Mouse (Mus musculus): Measurements from ENCODE around the gene Fabp1. TPM values are rescaled to one million over a fixed set of nuclear protein-coding genes. Genes with fewer than 3 reads are reported as not detected.
A peak's percentile ranks its signal among the peaks of the same experiment; 100 is the strongest.

The Fabp1 gene
- polyA plus RNA-seq, 1 experiment from 2014 or later, result not detected

DNA sequence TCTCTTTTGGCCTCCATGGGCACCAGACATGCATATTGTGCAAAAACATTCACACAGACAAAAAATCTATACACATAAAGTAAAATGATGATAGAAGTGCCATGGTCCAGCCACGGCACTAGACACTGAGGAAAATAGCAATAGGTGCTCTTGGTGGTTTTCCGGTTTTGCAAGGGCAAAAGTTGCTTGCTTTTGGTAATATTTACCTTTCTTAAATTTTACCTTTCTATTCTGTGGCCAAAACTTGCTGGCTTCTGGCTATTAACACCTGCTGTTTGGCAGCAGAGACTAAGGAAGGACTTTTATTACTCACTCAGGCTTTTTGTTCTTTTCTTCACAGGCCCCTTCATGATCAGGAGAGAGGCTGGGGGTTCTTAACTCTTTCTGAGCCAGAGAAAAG, 9.1 kb upstream of the Fabp1 start:
- DNase-seq (ENCODE audit: low spot score), result no peak
- Histone ChIP-seq H3K9me3 (replicated peaks) (no peaks in the 10 kb centered on the region), H3K36me3 (no peaks in the 10 kb centered on the region), H3K4me1 (0 out of 2 replicates have a peak, but pooled peaks cover 6% of the 10 kb centered on the region), H3K27me3 (ENCODE audit: low read depth, poor library complexity, severe bottlenecking) (no peaks in the 10 kb centered on the region), H3K27ac (no peak overlapping the region), H3K4me3 (no peak overlapping the region)
- 81% methylated on average over 2 of the region's 2 CpGs for WGBS

GRCm38 (mm10) chr6:71193151-71193740, 6.4 kb upstream of the Fabp1 start:
- no peaks in the 10 kb centered on the region for H3K27me3 ChIP-seq (ENCODE audit: low read depth, poor library complexity, severe bottlenecking)
- 0 out of 2 replicates have a peak, but pooled peaks cover 6% of the 10 kb centered on the region for H3K4me1 ChIP-seq
- no peak overlapping the region for H3K4me3 ChIP-seq
- H3K36me3 ChIP-seq, result no peaks in the 10 kb centered on the region
- H3K9me3 ChIP-seq (replicated peaks), result no peaks in the 10 kb centered on the region
- DNase-seq (ENCODE audit: low spot score), result no peak
- 84% methylated on average over 6 of the region's 6 CpGs for WGBS
- H3K27ac ChIP-seq, result no peak overlapping the region

DNA sequence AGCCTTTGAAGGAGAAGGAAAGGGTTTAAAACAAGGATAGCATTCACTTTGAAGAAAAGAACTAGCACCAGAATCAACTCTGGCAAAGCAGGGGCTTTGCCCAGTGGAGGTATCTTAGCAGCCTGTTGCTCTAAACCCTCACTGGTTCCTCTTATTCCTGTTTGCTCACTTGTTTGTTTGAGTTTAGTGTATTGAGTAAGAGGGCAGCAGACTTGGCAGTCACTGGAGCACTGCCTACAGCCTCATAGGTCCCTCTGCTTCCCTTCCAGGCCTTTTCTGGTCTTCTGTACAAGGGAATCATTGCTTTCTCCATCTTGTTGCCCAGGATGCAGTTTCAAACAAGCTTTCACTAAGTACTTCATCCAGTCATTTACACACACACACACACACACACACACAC, 3.5 kb upstream of the Fabp1 start:
- H3K9me3 ChIP-seq (replicated peaks), result no peaks in the 10 kb centered on the region
- H3K4me3 ChIP-seq, result no peak overlapping the region
- H3K4me1 ChIP-seq, result no peaks in the 10 kb centered on the region
- no peaks in the 10 kb centered on the region for H3K36me3 ChIP-seq
- no peak for DNase-seq (ENCODE audit: low spot score)
- H3K27ac ChIP-seq, result no peak overlapping the region
- H3K27me3 ChIP-seq (ENCODE audit: low read depth, poor library complexity, severe bottlenecking), result no peaks in the 10 kb centered on the region

GRCm38 (mm10) chr6:71197636-71198535, 1.7 kb upstream of the Fabp1 start:
- Histone ChIP-seq H3K4me1 (peaks cover 11% of the 10 kb centered on the region; the same call in 1 of the 2 replicates), H3K27ac (no peak overlapping the region), H3K36me3 (no peaks in the 10 kb centered on the region), H3K27me3 (ENCODE audit: low read depth, poor library complexity, severe bottlenecking) (no peaks in the 10 kb centered on the region), H3K9me3 (replicated peaks) (no peaks in the 10 kb centered on the region), H3K4me3 (no peak overlapping the region)
- no peak for DNase-seq (ENCODE audit: low spot score)
- 86% methylated on average over 13 of the region's 13 CpGs for WGBS

- DNase-seq (ENCODE audit: low spot score), result no peak
- Histone ChIP-seq H3K36me3 (no peaks in the 10 kb centered on the region), H3K4me1 (peaks cover 22% of the 10 kb centered on the region; the same call in 1 of the 2 replicates), H3K27ac (no peak overlapping the region), H3K27me3 (ENCODE audit: low read depth, poor library complexity, severe bottlenecking) (no peaks in the 10 kb centered on the region), H3K4me3 (no peak overlapping the region), H3K9me3 (replicated peaks) (no peaks in the 10 kb centered on the region)
- 78% methylated on average over 5 of the region's 5 CpGs for WGBS
These were observed 2.3 kb downstream of the Fabp1 start for GRCm38 (mm10) chr6:71201925-71202324.

DNA sequence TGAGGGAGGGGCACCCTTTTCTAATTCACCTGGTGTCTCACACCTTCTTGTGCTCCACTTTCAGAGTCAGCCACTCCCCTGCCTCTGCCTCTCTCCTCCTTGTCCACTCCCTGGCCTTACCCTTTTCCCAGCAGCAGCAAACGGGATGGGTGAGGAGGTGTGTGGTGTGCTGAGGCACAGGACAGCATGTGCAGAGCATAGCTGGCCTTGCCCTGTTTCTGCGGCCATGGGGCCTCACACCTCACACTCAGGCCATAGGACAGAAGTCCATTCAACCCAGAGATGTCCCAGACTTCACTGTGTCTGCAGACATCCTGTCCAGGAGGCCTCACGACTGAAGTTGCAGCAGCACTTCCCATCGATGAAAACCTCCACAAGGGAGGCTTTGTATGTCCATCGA, 4.0 kb downstream of the Fabp1 start:
- 81% methylated on average over 5 of the region's 5 CpGs for WGBS
- Histone ChIP-seq H3K36me3 (no peaks in the 10 kb centered on the region), H3K4me3 (no peak overlapping the region), H3K27ac (no peak overlapping the region), H3K9me3 (replicated peaks) (no peaks in the 10 kb centered on the region), H3K4me1 (peaks cover 22% of the 10 kb centered on the region; the same call in 1 of the 2 replicates), H3K27me3 (ENCODE audit: low read depth, poor library complexity, severe bottlenecking) (no peaks in the 10 kb centered on the region)
- no peak for DNase-seq (ENCODE audit: low spot score)

GRCm38 (mm10) chr6:71204166-71204565, 4.5 kb downstream of the Fabp1 start:
- 88% methylated on average over 8 of the region's 8 CpGs for WGBS
- no peaks in the 10 kb centered on the region for H3K27me3 ChIP-seq (ENCODE audit: low read depth, poor library complexity, severe bottlenecking)
- no peak for DNase-seq (ENCODE audit: low spot score)
- H3K4me3 ChIP-seq, result no peak overlapping the region
- no peaks in the 10 kb centered on the region for H3K9me3 ChIP-seq (replicated peaks)
- H3K36me3 ChIP-seq, result no peaks in the 10 kb centered on the region
- peaks cover 22% of the 10 kb centered on the region; the same call in 1 of the 2 replicates for H3K4me1 ChIP-seq
- no peak overlapping the region for H3K27ac ChIP-seq

- no peaks in the 10 kb centered on the region for H3K36me3 ChIP-seq
- H3K9me3 ChIP-seq (replicated peaks), result no peaks in the 10 kb centered on the region
- 75% methylated on average over 2 of the region's 2 CpGs for WGBS
- H3K27ac ChIP-seq, result no peak overlapping the region
- peaks cover 12% of the 10 kb centered on the region for H3K4me1 ChIP-seq
- no peaks in the 10 kb centered on the region for H3K27me3 ChIP-seq (ENCODE audit: low read depth, poor library complexity, severe bottlenecking)
- DNase-seq (ENCODE audit: low spot score), result no peak
- no peak overlapping the region for H3K4me3 ChIP-seq
These were observed 9.1 kb downstream of the Fabp1 start for GRCm38 (mm10) chr6:71208691-71209090.

- Histone ChIP-seq H3K27me3 (ENCODE audit: low read depth, poor library complexity, severe bottlenecking) (no peaks in the 10 kb centered on the region), H3K36me3 (no peaks in the 10 kb centered on the region), H3K9me3 (replicated peaks) (no peaks in the 10 kb centered on the region), H3K27ac (no peak overlapping the region), H3K4me1 (peaks cover 8% of the 10 kb centered on the region), H3K4me3 (no peak overlapping the region)
- 73% methylated on average over 7 of the region's 7 CpGs for whole genome bisulfite sequencing
- no peak for DNase-seq (ENCODE audit: low spot score)
These were observed 12.3 kb downstream of the Fabp1 start for GRCm38 (mm10) chr6:71211917-71212316.

GRCm38 (mm10) chr6:71212471-71212870, 12.8 kb downstream of the Fabp1 start:
- no peak overlapping the region for H3K4me3 ChIP-seq
- H3K36me3 ChIP-seq, result no peaks in the 10 kb centered on the region
- H3K27ac ChIP-seq, result no peak overlapping the region
- no peaks in the 10 kb centered on the region for H3K27me3 ChIP-seq (ENCODE audit: low read depth, poor library complexity, severe bottlenecking)
- DNase-seq (ENCODE audit: low spot score), result no peak
- no peaks in the 10 kb centered on the region for H3K9me3 ChIP-seq (replicated peaks)
- WGBS, result 97% methylated on average over 3 of the region's 3 CpGs
- peaks cover 8% of the 10 kb centered on the region for H3K4me1 ChIP-seq

DNA sequence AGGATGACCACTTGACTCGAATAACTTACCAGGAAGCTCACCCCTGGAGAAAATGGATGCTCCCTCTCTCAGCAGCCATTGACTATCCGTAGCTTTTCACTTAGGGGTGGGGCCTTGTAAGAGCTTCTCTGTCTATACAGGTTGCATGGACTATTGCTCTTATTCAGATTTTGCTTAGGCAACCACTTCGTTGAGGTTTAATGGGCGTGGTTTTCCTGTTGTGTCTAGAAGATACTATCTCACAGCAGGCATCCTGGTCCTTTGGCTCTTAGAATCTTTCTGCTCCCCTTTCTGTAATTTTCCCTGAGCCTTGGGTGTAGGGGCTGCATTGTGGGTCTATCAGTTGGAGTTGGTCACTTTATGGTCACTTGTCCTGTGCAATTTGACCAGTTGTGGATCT, 21.9 kb downstream of the Fabp1 start:
- Histone ChIP-seq H3K27ac (no peak overlapping the region), H3K4me1 (peaks cover 9% of the 10 kb centered on the region; the same call in 1 of the 2 replicates), H3K27me3 (ENCODE audit: low read depth, poor library complexity, severe bottlenecking) (no peaks in the 10 kb centered on the region), H3K9me3 (replicated peaks) (no peaks in the 10 kb centered on the region), H3K36me3 (no peaks in the 10 kb centered on the region), H3K4me3 (no peak overlapping the region)
- DNase-seq (ENCODE audit: low spot score), result no peak
- 91% methylated on average over 4 of the region's 4 CpGs for WGBS

DNA sequence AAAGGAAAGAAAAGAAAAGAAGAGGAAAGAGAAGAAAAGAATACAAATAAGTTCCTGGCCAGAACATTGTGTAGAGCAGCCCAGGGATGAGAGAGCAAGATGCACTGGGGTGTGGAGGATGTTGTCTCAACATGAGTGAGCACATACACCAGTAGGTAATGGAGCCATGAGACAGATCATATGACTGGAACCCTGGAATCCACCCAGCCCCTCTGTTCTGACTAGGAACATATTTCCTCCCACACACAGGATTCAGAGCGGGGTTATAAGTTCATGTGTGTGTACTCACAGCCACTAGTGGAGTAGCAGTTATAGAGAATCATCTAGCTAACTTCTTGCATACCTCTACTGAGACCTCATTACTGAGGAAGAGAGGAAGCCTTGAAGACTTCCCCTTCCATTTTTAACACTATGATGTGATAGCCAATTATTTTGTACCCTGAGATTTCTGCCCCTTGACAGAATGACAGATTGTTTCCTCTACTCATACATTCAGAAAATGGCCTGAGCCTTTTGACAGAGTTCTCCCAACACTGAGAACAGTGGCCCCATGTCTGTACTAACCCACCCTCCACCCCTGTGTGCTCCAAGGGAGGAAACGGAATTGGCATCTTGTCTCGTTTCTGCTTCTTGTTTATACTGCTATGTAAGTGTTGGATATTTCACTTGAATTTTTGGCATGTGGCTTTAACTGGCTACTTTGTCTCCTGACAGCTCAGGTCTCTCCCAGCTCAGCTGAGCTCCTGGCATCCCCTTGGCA, 24.7 kb downstream of the Fabp1 start:
- H3K4me1 ChIP-seq, result peaks cover 23% of the 10 kb centered on the region
- 82% methylated on average over 3 of the region's 3 CpGs for WGBS
- no peaks in the 10 kb centered on the region for H3K9me3 ChIP-seq (replicated peaks)
- H3K27me3 ChIP-seq (ENCODE audit: low read depth, poor library complexity, severe bottlenecking), result no peaks in the 10 kb centered on the region
- no peaks in the 10 kb centered on the region for H3K36me3 ChIP-seq
- no peak for DNase-seq (ENCODE audit: low spot score)
- H3K27ac ChIP-seq, result no peak overlapping the region
- no peak overlapping the region for H3K4me3 ChIP-seq

DNA sequence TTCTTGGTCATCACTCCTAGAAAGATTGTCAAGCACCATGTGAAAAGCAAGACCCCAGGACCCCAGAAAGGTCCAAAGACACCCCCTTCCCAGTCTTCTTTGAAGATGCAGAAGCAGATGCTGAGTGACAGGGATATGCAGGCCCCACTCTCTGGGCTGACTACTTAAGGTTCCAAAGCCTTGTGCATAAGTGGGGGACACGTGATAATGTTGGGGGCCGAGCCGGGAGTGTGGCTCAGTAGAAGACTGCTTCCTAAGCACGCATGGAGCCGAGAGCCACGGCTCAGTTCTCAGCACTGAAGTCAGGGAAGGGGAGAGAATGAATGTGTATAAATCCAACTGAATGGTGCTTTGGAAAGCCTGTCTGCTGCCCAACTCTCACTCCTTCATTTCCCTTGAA, 26.9 kb downstream of the Fabp1 start:
- no peak for DNase-seq (ENCODE audit: low spot score)
- 0 out of 2 replicates have a peak overlapping the region, but pooled peaks have one; percentile 19 for H3K27ac ChIP-seq

More for the DNA sequence above, 26.9 kb downstream of the Fabp1 start:
- 36% methylated on average over 6 of the region's 6 CpGs for WGBS
- H3K4me1 ChIP-seq, result peaks cover 23% of the 10 kb centered on the region
- H3K9me3 ChIP-seq (replicated peaks), result no peaks in the 10 kb centered on the region
- no peaks in the 10 kb centered on the region for H3K27me3 ChIP-seq (ENCODE audit: low read depth, poor library complexity, severe bottlenecking)
- H3K36me3 ChIP-seq, result no peaks in the 10 kb centered on the region
- H3K4me3 ChIP-seq, result no peak overlapping the region
